Mouse (Mus musculus): ENCODE results near the gene Khdc3. TPM values are rescaled to one million over a fixed set of nuclear protein-coding genes. Genes with fewer than 3 reads are reported as not detected.

Khdc3 gene
- polyA plus RNA-seq, 1 experiment from 2014 or later: not detected

Other genes starting within 250 kb of the Khdc3 start
- gene Pygo1, start 176.2 kb upstream of the Khdc3 start, polyA plus RNA-seq (2015; fragmentation: Nextera tagmentation; extraction: Ambion mirVana): 2.7 and 2.9 TPM in 2 replicates
- gene Dyx1c1, start 143.1 kb upstream of the Khdc3 start, polyA plus RNA-seq (2015; fragmentation: Nextera tagmentation; extraction: Ambion mirVana): 0.73 and 0.86 TPM in 2 replicates
- not detected in 2 replicates for gene Gm44503, start 143.0 kb upstream of the Khdc3 start, polyA plus RNA-seq (2015; fragmentation: Nextera tagmentation; extraction: Ambion mirVana)
- gene Ccpg1os, start 116.5 kb upstream of the Khdc3 start, polyA plus RNA-seq (2015; fragmentation: Nextera tagmentation; extraction: Ambion mirVana): 11.8 and 12.0 TPM in 2 replicates
- gene Ccpg1, start 116.4 kb upstream of the Khdc3 start, polyA plus RNA-seq (2015; fragmentation: Nextera tagmentation; extraction: Ambion mirVana): 25.0 and 25.4 TPM in 2 replicates
- gene Pigb, start 61.5 kb upstream of the Khdc3 start, polyA plus RNA-seq (2015; fragmentation: Nextera tagmentation; extraction: Ambion mirVana): 14.0 and 14.9 TPM in 2 replicates
- 7.9 and 9.0 TPM in 2 replicates for gene Rab27a, start 57.0 kb upstream of the Khdc3 start, polyA plus RNA-seq (2015; fragmentation: Nextera tagmentation; extraction: Ambion mirVana)
- gene Gm20509, start 634 bp downstream of the Khdc3 start, polyA plus RNA-seq (2015; fragmentation: Nextera tagmentation; extraction: Ambion mirVana): 0.14 TPM in 1 of 2 replicates, not detected in the other
- 94.3 and 108 TPM in 2 replicates for gene Rsl24d1, start 11.6 kb downstream of the Khdc3 start, polyA plus RNA-seq (2015; fragmentation: Nextera tagmentation; extraction: Ambion mirVana)